Mouse (Mus musculus) G1E (cell line): ENCODE measurements at regions not wholly inside any gene's neighbourhood (a gene's known extent, or its start where the extent isn't known, plus 50 kb on each side); places are given as distances from the start of the nearest gene placed in this dataset.

Experiments
- ATAC-seq: 2 replicates; pipeline ENCODE4 v1.8.0; 2016; ENCODE audit warnings: mild to moderate bottlenecking; ENCODE audit not compliant: insufficient number of reproducible peaks, poor library complexity, low FRiP score, severe bottlenecking; ENCODE audit errors: extremely low read depth
- DNase-seq: peaks from one replicate; pipeline ENCODE4 v3.0.0; 2012; ENCODE audit warnings: low spot score
- H3K27me3 ChIP-seq: 2 replicates; pipeline ENCODE4 v1.6.1; 2012; ENCODE audit warnings: mild to moderate bottlenecking, low read length, inconsistent platforms; ENCODE audit not compliant: insufficient read depth
- H3K36me3 ChIP-seq: replicated peaks from 2 replicates; pipeline ENCODE3; 2012; ENCODE audit warnings: mild to moderate bottlenecking, inconsistent platforms
- H3K4me1 ChIP-seq: 2 replicates; pipeline ENCODE4 v1.6.1; 2012; ENCODE audit warnings: low read depth, low read length, inconsistent platforms, mixed read lengths; ENCODE audit not compliant: insufficient read depth
- H3K4me3 ChIP-seq: 2 replicates; pipeline ENCODE4 v1.5.1; 2012; ENCODE audit warnings: low read depth, mild to moderate bottlenecking, inconsistent platforms, low read length, moderate library complexity, mixed read lengths
- H3K9me3 ChIP-seq: replicated peaks from 2 replicates; pipeline ENCODE4 v1.6.1; 2012; ENCODE audit warnings: inconsistent platforms
- CTCF ChIP-seq: IDR thresholded peaks from 2 replicates; pipeline ENCODE4 v1.5.1; 2012; ENCODE audit warnings: low read depth, low read length, inconsistent platforms, mixed read lengths
- GATA1 ChIP-seq: IDR thresholded peaks from 2 replicates; pipeline ENCODE4 v1.6.1; 2012; ENCODE audit warnings: borderline replicate concordance, low read length, inconsistent platforms, mixed read lengths
- GATA2 ChIP-seq: IDR thresholded peaks from 2 replicates; pipeline ENCODE4 v1.6.1; 2012; ENCODE audit warnings: low read depth, low read length, inconsistent platforms, borderline replicate concordance
- POLR2AphosphoS5 ChIP-seq: IDR thresholded peaks from 2 replicates; pipeline ENCODE4 v1.6.1; 2012; ENCODE audit warnings: low read depth, low read length, inconsistent platforms; ENCODE audit not compliant: insufficient replicate concordance
- TAL1 ChIP-seq: conservative IDR thresholded peaks from 2 replicates; pipeline ENCODE4 v1.6.1; 2012; ENCODE audit warnings: low read depth, low read length, inconsistent platforms, mixed read lengths

DNA sequence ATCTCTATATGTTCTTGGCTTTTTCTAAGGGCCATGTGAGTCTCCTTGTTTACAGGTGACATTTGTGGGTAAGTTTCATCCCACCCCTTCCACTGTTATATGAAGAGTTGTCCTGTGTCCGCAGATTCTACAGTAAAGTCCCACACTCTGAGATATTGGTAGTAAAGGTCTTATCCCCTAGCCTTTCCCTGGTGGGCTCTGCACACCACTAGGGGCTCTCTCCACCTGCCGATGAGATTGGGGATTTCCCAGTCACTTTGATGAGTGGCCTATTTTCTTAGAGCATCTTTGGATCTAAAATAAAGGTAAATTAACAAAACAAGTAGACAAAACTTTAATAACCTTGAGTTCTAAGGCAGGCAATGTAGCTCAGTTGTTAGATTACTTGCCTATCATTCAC is 86.4 kb downstream of the Nkx2-1 start:
- Histone ChIP-seq H3K4me3 (no peak overlapping the region), H3K4me1 (no peaks in the 10 kb centered on the region), H3K9me3 (no peaks in the 10 kb centered on the region), H3K27me3 (no peaks in the 10 kb centered on the region), H3K36me3 (no peaks in the 10 kb centered on the region)
- TF ChIP-seq GATA2 = no peak
- no peak for TF ChIP-seq POLR2AphosphoS5
- TF ChIP-seq TAL1 = no peak
- TF ChIP-seq CTCF = no peak
- no peak for TF ChIP-seq GATA1
- DNase-seq (no peak), ATAC-seq (no peak)

DNA sequence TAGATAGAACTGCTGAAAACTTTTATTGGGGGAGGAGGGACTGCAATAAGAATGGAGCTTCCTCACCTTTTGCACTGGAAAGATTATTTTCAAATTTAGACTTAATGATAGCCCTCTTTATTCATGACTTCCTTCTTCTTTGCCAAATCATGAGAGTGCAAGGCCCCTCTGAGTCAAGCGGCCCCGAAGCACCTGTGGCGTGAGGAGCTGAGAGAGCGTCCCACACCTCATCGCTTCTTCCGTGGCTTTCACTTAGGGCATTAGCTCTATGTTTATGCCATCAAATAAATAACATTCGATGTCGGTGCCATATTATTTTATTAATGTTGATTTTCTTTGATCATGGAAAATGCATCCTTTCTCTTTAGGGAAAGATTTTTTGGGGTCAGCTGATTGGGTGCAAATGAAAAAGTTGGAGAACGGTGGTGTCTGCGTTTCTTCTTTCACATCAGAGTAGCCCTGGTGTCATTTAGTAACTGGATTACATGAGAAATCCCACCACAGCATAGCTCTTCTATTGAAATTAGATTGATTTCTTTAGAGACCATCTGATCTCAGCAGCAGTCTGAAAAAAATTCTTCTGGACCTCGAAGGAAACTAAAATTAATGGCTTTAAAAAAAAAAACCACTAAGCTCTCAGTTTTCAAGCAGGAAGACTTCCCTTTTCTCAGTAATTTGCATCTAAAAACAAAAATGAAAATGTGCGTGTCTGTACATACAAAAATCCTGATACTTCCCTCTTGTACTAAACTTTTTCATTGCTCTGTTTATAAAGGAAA is 87.7 kb downstream of the Nkx2-1 start:
- no peak for ATAC-seq
- Histone ChIP-seq H3K4me1 (no peaks in the 10 kb centered on the region), H3K9me3 (no peaks in the 10 kb centered on the region), H3K27me3 (no peaks in the 10 kb centered on the region), H3K36me3 (no peaks in the 10 kb centered on the region), H3K4me3 (no peak overlapping the region)
- TF ChIP-seq GATA2 = no peak
- TF ChIP-seq TAL1 = no peak
- no peak for TF ChIP-seq CTCF
- no peak for TF ChIP-seq GATA1
- TF ChIP-seq POLR2AphosphoS5 = no peak
- DNase-seq = no peak

DNA sequence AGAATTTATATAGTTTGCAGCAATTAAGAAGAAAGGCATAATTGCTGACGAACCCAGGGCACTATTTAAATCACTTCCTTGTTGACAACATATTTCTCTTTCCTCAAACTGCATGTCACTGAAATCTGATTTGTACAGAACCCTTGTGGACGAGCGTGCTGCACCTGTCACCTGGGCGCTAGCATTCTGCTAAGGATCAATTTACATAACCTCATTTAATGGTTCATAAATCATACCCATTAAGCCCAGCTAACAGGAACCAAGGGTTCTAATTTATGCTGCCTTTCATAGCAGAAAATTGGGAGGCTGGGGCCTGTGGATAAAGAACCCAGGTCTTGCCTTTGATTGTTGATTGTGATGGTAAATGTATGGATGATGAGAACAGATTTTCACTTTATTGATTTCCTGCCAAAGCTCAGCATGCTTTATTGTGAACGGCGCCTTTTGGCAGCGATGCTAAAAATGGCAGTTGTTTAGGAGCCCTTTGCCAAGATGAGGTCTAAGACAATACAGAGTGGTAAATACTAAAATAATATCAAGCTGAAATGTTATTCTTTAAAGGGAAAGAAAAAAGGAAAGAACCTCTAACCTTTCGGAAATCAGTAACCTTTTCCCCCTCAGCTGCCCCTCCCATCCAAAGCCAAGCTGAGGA is 95.4 kb downstream of the Nkx2-1 start:
- Histone ChIP-seq H3K27me3 (no peaks in the 10 kb centered on the region), H3K36me3 (no peaks in the 10 kb centered on the region), H3K4me3 (no peak overlapping the region), H3K4me1 (no peaks in the 10 kb centered on the region), H3K9me3 (no peaks in the 10 kb centered on the region)
- no peak for DNase-seq
- no peak for TF ChIP-seq TAL1
- ATAC-seq = no peak

DNA sequence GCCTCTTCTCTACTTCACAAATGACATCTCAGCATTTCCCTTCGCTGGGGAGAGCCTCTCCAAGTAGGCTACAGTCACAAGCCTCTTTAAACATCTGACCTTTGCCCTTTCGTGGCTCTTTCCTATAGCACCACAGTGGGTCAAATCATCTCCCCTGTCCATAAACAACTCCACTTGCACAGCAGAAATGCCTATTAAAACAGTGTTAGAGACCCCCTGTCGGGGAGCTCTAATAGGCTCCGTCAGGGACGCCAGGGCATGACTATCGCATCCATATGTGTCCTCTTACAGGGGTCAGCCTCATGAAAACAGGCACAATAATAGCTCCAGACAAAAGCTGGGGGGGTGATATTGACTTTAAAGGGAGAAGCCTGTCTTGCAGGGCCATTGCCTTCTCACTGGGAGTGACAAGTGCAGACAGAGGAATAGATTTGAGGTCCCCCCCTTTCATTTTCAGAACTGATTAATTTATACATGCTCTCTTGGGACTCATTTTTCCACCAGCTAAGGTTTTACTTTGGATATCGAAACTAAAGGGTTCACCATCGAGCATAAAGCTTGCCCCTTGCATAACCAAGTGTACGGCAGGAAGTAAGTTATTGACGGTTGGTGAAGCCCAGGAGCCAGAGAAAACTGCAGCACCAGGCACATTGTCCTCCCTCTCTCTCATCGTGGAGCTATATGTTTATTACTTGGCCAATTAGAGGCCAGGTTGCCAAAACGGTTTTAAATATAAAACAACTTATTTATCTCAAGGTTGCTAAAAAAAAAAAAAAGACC is 94.6 kb upstream of the Mbip start:
- no peak overlapping the region for H3K4me3 ChIP-seq
- TF ChIP-seq TAL1 = no peak
- TF ChIP-seq POLR2AphosphoS5 = no peak
- no peak for TF ChIP-seq CTCF
- no peak for TF ChIP-seq GATA1
- TF ChIP-seq GATA2 = no peak
- DNase-seq = no peak
- H3K4me1 ChIP-seq = no peaks in the 10 kb centered on the region
- H3K9me3 ChIP-seq = no peaks in the 10 kb centered on the region
- H3K27me3 ChIP-seq = peaks cover 2% of the 10 kb centered on the region; the same call in 1 of the 2 replicates
- H3K36me3 ChIP-seq = no peaks in the 10 kb centered on the region
- ATAC-seq = no peak

DNA sequence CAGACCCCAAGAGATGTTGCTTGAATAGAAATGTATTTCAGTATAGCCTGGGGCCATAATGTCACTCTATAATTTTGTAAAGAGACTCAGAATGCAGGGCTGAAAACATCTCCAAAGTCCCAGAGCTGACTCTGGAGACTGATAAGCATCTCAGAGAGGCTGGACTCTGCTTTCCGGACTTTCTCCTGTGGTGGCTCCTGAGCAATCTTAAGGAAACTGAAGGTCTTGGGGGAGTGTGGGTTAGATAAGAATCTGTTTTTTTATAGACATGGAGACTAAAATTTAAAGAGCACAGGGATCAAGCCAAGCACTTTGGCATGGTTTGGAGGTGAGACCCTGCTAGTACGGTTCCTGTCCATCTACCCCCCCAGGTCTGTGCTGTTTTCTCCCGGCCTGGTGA is 92.7 kb upstream of the Mbip start:
- Histone ChIP-seq H3K4me1 (no peaks in the 10 kb centered on the region), H3K36me3 (no peaks in the 10 kb centered on the region), H3K4me3 (no peak overlapping the region), H3K27me3 (peaks cover 2% of the 10 kb centered on the region; the same call in 1 of the 2 replicates), H3K9me3 (no peaks in the 10 kb centered on the region)
- TF ChIP-seq TAL1 = no peak
- TF ChIP-seq POLR2AphosphoS5 = no peak
- TF ChIP-seq GATA1 = no peak
- TF ChIP-seq GATA2 = no peak
- TF ChIP-seq CTCF = no peak
- ATAC-seq = no peak
- no peak for DNase-seq

DNA sequence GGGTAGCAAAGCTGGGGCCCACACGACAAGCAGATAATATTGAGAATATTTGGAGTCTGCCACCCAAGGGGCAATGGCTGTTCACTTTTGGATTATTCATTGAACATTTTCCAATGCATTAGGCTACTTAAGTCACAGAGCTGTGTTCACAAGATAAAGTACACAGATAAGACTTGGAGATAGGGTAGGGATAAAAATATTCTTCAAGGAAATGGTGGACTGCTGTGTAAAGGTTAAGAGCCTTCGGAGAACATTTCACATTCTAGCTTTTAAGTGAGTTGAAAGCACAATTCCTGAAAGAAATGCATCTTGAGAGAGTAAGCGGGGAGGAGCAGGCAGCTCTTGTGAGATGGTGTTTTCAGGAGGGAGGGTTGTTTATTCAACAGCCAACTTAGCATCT is 92.3 kb upstream of the Mbip start:
- no peak for ATAC-seq
- TF ChIP-seq GATA1 (no peak), TAL1 (no peak), GATA2 (no peak)
- H3K4me1 ChIP-seq = no peaks in the 10 kb centered on the region
- no peak for DNase-seq
- no peaks in the 10 kb centered on the region for H3K36me3 ChIP-seq
- H3K27me3 ChIP-seq = peaks cover 2% of the 10 kb centered on the region; the same call in 1 of the 2 replicates
- H3K9me3 ChIP-seq = no peaks in the 10 kb centered on the region
- no peak overlapping the region for H3K4me3 ChIP-seq
